Mouse (Mus musculus) small intestine, adult 2 months (tissue): ENCODE results near the gene Galnt7.

Experiments used
- CTCF ChIP-seq: fragments of 200-500 bp; IDR thresholded peaks from 2 replicates; pipeline ENCODE4 v1.5.1; 2012; ENCODE audit warnings: low read depth, mild to moderate bottlenecking, control low read depth, inconsistent platforms, low read length, moderate library complexity, mixed read lengths; ENCODE audit not compliant: insufficient replicate concordance, insufficient read length; ENCODE audit errors: extremely low read depth
- POLR2A ChIP-seq: fragments of 200-500 bp; IDR thresholded peaks from 2 replicates; pipeline ENCODE4 v1.6.1; 2012; ENCODE audit warnings: low read depth, mild to moderate bottlenecking, control low read depth, inconsistent platforms, low read length, moderate library complexity

DNA sequence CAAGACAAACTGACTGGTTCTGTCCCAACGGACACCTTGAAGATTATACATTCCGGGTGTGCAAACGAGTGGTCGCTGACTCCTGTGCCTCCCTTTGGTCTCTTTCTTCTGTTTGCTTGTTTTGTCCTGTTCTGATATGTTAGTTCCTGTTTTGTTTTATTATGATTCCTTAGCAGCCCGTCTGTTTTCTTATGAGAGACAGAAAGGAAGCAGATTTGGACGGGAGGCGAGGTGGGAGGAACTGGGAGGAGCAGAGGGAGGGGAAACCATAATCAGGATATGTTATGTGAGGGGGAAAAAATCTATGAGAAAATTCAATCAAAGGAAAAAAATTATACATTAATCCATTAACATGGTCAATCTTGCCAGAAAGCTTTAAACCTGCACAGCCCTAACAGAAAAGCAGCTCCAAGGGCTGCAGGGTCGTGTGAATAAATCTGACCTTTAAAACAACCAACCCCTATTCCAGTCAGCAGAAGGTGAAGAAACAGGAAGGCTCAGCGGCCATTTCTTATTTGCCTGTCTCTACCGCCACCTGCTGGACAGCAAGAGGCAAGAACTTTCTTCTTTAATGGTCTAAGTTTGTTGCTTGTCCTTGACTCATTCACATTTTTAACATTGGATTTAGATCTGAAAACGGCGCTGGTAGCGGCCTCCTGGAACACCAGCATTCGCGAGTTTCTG lies 122.0 kb downstream of the Galnt7 start:
- TF ChIP-seq POLR2A = no peak
- peak; percentile 77; the same call in 1 of the 2 replicates for TF ChIP-seq CTCF
